Mouse (Mus musculus) erythroblast, embryonic 14.5 days (primary cell): Measurements from ENCODE around the gene Myh1.

Experiments
- GATA1 ChIP-seq: IDR thresholded peaks from 2 replicates; pipeline ENCODE4 v1.6.1; 2012; ENCODE audit warnings: low read length, inconsistent platforms, mixed read lengths
- TAL1 ChIP-seq: IDR thresholded peaks from 3 replicates; pipeline ENCODE4 v1.6.1; 2012; ENCODE audit warnings: low read length, inconsistent platforms, mixed read lengths

- no peak for TF ChIP-seq GATA1
- no peak for TF ChIP-seq TAL1
Observed at GRCm38 (mm10) chr11:67160131-67160530, 39.7 kb upstream of the Myh1 start.
